Mouse (Mus musculus) brain, embryonic 14.5 days (tissue): ENCODE results near the gene Itgb3bp. TPM values are rescaled to one million over a fixed set of nuclear protein-coding genes. Genes with fewer than 3 reads are reported as not detected.
A peak's percentile ranks its signal among the peaks of the same experiment; 100 is the strongest.

ENCODE experiments used
- DNase-seq: peaks from one replicate; pipeline ENCODE4 v3.0.0-alpha.2; 2011; ENCODE audit warnings: low read depth
- CTCF ChIP-seq: fragments of 200-500 bp; IDR thresholded peaks from 2 replicates; pipeline ENCODE4 v1.5.1; 2012; ENCODE audit warnings: inconsistent platforms, mild to moderate bottlenecking, moderate library complexity, borderline replicate concordance; ENCODE audit not compliant: insufficient read depth, insufficient read length; ENCODE audit errors: extremely low read depth
- POLR2A ChIP-seq: fragments of 200-500 bp; IDR thresholded peaks from 2 replicates; pipeline ENCODE4 v1.6.1; 2012; ENCODE audit warnings: mild to moderate bottlenecking, inconsistent platforms, borderline replicate concordance; ENCODE audit not compliant: poor library complexity, insufficient read depth, insufficient read length, severe bottlenecking; ENCODE audit errors: extremely low read depth
- polyA plus RNA-seq: library from polyadenylated mRNA; depleted of rRNA; stranded (reverse); fragments of >200 nt; gene quantifications from 2 replicates; pipeline ENCODE4 v1.2.3, GENCODE M21; 2012

Itgb3bp gene
- polyA plus RNA-seq, 1 experiment: 5.9 TPM

DNA sequence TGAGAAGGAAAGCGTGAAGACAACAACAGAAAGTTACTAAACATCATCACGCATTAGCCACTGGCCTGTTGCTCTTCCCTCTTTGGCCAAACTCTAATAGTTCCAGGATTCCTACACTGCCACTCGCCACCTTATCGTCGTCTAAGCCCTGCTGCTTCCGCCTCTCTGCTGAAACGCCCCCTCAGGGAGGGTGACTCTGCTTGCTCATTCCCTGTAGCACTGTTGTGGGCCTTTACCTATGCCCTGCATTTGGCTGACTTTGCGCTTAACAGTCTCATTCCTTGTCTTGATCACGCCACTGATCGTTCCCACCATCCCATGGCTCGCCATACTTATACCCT is 1.6 kb upstream of the Itgb3bp start:
- no peak for DNase-seq
- TF ChIP-seq POLR2A (no peak), CTCF (no peak)

DNA sequence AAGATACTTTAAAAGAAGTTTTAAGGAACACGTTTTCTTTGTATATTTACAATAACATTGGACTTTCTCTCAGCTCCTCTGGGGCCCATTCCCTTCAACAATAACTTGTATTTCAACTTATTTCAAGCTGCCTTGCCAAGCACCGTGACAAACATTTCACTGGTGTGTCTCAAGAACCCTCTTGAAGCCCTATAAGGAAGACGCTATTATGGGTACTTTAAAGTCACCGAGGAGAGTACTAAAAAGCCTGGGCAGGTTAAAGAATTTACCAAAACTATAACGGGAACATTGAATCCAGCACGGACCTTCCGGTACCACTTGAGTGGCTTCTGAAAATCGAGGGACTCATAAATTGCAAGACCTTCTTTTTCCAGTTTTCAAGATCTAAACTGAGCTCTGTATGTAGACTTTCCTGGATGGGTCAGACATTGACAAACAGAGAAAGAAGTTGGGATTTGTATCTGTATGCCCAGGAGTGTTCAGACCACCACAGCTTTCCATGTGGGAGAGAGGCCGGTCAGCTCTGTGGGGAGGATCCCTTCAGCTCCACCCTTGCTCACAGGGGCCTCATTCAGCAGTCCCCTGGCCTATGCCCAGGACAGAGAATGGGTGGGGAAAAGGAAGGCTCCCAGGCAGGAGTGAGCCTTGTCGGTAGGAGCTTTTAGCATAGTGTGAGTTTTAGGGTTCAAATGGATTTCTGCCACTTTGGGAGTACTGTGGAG is 1.1 kb upstream of the Itgb3bp start:
- TF ChIP-seq POLR2A (no peak), CTCF (no peak)
- peak; percentile 12 for DNase-seq

GRCm38 (mm10) chr4:99929149-99929612 is 432 bp downstream of the Itgb3bp start, which contains the start of gene Pgm1:
Gene Pgm1, plus strand, starts transcription at chr4:99929414.
- TF ChIP-seq POLR2A: no peak
- no peak for TF ChIP-seq CTCF
- DNase-seq: peak; percentile 79

DNA sequence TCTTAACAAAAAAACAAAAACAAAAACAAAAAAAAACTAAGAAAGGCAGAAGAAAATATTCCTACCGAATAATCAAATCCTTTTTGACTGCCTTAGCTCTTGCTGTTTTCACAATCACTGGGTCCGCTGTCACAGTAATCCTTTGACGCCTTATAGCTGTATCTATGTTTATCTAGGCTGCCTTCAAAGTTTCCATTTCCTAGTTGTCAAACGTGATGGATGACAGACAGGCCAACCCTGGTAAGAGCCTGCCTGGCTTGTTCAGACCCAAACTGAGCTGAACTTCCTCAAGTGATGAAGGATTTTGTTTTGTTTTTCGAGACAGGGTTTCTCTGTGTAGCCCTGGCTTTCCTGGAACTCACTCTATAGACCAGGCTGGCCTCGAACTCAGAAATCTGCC is 1.1 kb downstream of the Itgb3bp start:
- DNase-seq: no peak
- TF ChIP-seq CTCF (no peak), POLR2A (no peak)

GRCm38 (mm10) chr4:99926380-99926779 is 3.2 kb downstream of the Itgb3bp start:
- DNase-seq: no peak
- TF ChIP-seq POLR2A: no peak
- no peak for TF ChIP-seq CTCF

DNA sequence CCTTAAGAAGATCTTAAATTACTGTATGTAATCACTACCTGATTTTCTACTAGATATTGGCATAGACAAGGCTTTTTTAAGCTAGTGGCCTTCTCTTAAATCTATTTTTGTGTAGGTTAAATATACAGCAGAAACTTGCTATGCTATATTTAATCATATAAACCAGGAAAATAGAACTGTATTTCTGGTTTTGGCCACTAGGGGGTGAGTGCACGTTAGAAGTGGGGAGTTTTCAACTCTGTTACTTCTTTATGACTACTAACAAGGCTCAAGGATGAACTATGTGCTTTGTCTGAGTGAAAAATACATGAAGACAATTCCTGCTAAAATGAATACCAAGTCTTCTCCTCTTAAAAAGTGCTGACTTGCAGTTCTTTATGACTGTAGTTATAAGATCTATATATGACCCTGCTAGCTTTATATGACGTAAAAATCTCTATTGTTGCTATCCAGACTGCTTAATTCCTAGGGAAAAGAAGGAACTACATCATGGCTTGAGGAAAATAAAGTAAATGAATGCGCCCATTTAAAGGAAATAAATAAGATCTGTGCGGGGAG is 15.6 kb downstream of the Itgb3bp start:
- TF ChIP-seq CTCF: no peak
- TF ChIP-seq POLR2A: no peak
- DNase-seq: peak; percentile 41

DNA sequence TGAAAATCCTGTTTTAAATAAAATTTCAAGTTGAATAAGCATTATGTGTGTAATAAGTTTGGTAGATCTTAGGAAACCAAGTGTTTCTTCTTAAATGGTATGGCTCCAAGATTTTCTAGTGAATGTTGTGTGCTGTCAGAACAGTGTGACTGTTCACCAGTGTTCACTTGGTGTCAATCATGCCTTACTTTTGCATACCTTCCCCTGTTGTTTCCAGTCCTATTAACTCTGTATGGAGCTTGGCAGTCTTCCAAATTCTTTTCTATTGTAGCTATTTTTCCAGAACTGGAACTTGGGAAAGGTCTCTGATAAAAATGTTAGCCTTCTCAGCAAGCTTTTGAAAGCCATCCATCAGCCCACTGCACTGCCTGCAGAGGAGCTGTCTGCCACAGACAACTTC is 47.2 kb downstream of the Itgb3bp start:
- TF ChIP-seq CTCF (no peak), POLR2A (no peak)
- DNase-seq: peak; percentile 60

DNA sequence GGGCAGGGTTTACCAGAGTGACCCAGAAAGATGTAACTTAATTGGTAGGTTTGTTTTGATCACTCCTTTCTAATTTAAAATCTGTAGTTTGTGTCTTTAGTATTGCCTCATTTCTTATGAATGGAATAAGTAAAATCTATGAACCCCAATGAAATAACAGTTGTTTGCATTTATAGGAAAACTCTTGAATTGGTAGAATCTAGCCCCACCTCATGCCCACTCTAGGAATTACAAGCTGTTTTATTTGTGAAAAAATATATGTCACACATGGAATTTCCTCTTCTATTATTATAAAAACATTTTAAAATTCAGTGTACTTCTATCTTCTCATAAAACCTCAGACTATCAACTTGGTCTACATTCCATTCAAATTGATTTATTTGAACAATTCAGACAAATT is 47.7 kb downstream of the Itgb3bp start:
- TF ChIP-seq CTCF (peak; percentile 29; the same call in 1 of the 2 replicates), POLR2A (no peak)
- peak; percentile 71 for DNase-seq

GRCm38 (mm10) chr4:99829094-99830073 is 100.2 kb downstream of the Itgb3bp start, which contains the start of gene Efcab7:
Gene Efcab7, plus strand, starts transcription at chr4:99829198.
- DNase-seq: peak; percentile 97
- TF ChIP-seq CTCF: no peak
- TF ChIP-seq POLR2A: peak; percentile 35; the same call in 1 of the 2 replicates

- no peak for TF ChIP-seq CTCF
- no peak for TF ChIP-seq POLR2A
- no peak for DNase-seq
Measured at GRCm38 (mm10) chr4:99828739-99829093, 100.9 kb downstream of the Itgb3bp start.

- TF ChIP-seq CTCF (no peak), POLR2A (no peak)
- DNase-seq: no peak
Measured at GRCm38 (mm10) chr4:99828337-99828736, 101.3 kb downstream of the Itgb3bp start.
